15 mouse cellular contexts compared by ENCODE assay signal in the genomic region with DNA sequence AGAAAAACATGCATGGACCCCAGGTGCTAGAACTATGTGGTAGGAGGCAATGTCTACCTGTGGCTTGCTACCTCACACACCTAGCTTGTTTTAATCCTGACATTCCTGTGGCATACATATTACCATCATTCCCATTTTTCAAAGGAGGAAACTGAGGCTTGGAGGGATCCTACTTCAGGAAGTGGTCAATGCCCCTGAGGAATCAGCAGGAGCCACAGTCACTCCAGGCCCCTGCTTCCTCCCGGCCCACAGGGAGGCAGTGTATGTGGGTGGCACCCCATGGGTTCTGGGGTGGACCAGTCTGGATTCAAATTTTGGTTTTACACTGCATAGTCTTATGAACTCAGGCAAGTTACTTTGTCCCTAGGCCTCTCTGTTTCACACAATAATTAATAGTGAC. TPM values are rescaled to one million over a fixed set of nuclear protein-coding genes. Genes with fewer than 3 reads are reported as not detected.
DNase-seq lines count a peak whose midpoint lies in the region; ATAC-seq lines count a peak whose summit lies in the region.
"Had no signal": no experiment of that assay in that cellular context is flagged by ENCODE, and none has a peak within 500 bp of the region (broad histone marks: within the 10 kb centered on the region; RNA-seq: fewer than 3 reads in every experiment).

No protein-coding gene starts in this region.

- H3K9me3 ChIP-seq in heart, embryonic 10.5 days = peaks cover 15% of the 10 kb centered on the region
- peaks cover 10% of the 10 kb centered on the region for H3K9me3 ChIP-seq in kidney, embryonic 14.5 days (ENCODE audit: control insufficient read depth, low read length)
- no peaks in the 10 kb centered on the region for H3K9me3 ChIP-seq in lung, embryonic 15.5 days
- H3K9me3 ChIP-seq: neural tube, embryonic 12.5 days had no signal

- no peak overlapping the region for H3K4me2 ChIP-seq in kidney, embryonic 14.5 days (replicated peaks; ENCODE audit: low read depth, low read length)
- no peak overlapping the region for H3K4me2 ChIP-seq in lung, embryonic 15.5 days
- H3K4me2 ChIP-seq: embryonic facial prominence, embryonic 13.5 days; hindbrain, embryonic 14.5 days; neural tube, embryonic 12.5 days had no signal

- H3K27me3 ChIP-seq in heart, embryonic 10.5 days (ENCODE audit: insufficient read depth, poor library complexity, severe bottlenecking) = no peaks in the 10 kb centered on the region
- H3K27me3 ChIP-seq in kidney, embryonic 14.5 days (ENCODE audit: control insufficient read depth, insufficient read depth, low read length) = no peaks in the 10 kb centered on the region
- no peaks in the 10 kb centered on the region for H3K27me3 ChIP-seq in lung, embryonic 15.5 days
- H3K27me3 ChIP-seq: embryonic facial prominence, embryonic 13.5 days; neural tube, embryonic 12.5 days; Patski had no signal

- H3K27ac ChIP-seq in heart, embryonic 10.5 days = peak overlapping the region; percentile 16; the same call in 1 of the 2 replicates
- peak overlapping the region; percentile 76; the same call in 1 of the 2 replicates for H3K27ac ChIP-seq in kidney, embryonic 14.5 days (ENCODE audit: low read depth, low read length)
- H3K27ac ChIP-seq in lung, embryonic 15.5 days = peak overlapping the region; percentile 83; the same call in 1 of the 2 replicates
- H3K27ac ChIP-seq in brown adipose tissue, adult 24 weeks (replicated peaks; ENCODE audit: low read depth, low read length) = peak overlapping the region; percentile 59
- H3K27ac ChIP-seq: embryonic facial prominence, embryonic 13.5 days; hindbrain, embryonic 14.5 days; liver, embryonic 14.5 days; neural tube, embryonic 12.5 days had no signal

- no peak overlapping the region for H3K4me3 ChIP-seq in heart, embryonic 10.5 days
- H3K4me3 ChIP-seq in kidney, embryonic 14.5 days (ENCODE audit: low read length) = no peak overlapping the region
- H3K4me3 ChIP-seq in lung, embryonic 15.5 days = no peak overlapping the region
- no peak overlapping the region for H3K4me3 ChIP-seq in brown adipose tissue, adult 24 weeks (ENCODE audit: insufficient read depth, low read depth, low read length)
- H3K4me3 ChIP-seq: embryonic facial prominence, embryonic 13.5 days; neural tube, embryonic 12.5 days had no signal

- no peak for ATAC-seq in kidney, embryonic 14.5 days (ENCODE audit: low FRiP score, low TSS enrichment)
- no peak for ATAC-seq in lung, embryonic 15.5 days (ENCODE audit: borderline replicate concordance, extremely low read depth, low FRiP score, low TSS enrichment)
- ATAC-seq: Patski had no signal

- H3K9ac ChIP-seq in kidney, embryonic 14.5 days (ENCODE audit: low read depth, low read length) = no peak overlapping the region
- H3K9ac ChIP-seq in lung, embryonic 15.5 days = no peak overlapping the region
- H3K9ac ChIP-seq: embryonic facial prominence, embryonic 13.5 days; hindbrain, embryonic 14.5 days; liver, embryonic 14.5 days; neural tube, embryonic 12.5 days had no signal

- H3K36me3 ChIP-seq in heart, embryonic 10.5 days = peaks cover 20% of the 10 kb centered on the region
- H3K36me3 ChIP-seq in kidney, embryonic 14.5 days (ENCODE audit: control insufficient read depth, insufficient read depth, low read length) = no peaks in the 10 kb centered on the region
- H3K36me3 ChIP-seq in lung, embryonic 15.5 days = 0 out of 2 replicates have a peak, but pooled peaks cover 2% of the 10 kb centered on the region
- H3K36me3 ChIP-seq: neural tube, embryonic 12.5 days had no signal

- DNase-seq in heart, embryonic 10.5 days (ENCODE audit: low spot score) = no peak
- DNase-seq in heart, postnatal 14 days = no peak
- no peak for DNase-seq in kidney, postnatal 14 days
- DNase-seq in lung, postnatal 36 days = no peak
- DNase-seq in cerebellum, postnatal 10 days = no peak
- DNase-seq: cerebellum, adult 11 months; right cerebral cortex, postnatal 14 days had no signal

- H3K4me1 ChIP-seq in heart, embryonic 10.5 days = peaks cover 16% of the 10 kb centered on the region
- peaks cover 23% of the 10 kb centered on the region for H3K4me1 ChIP-seq in kidney, embryonic 14.5 days (ENCODE audit: control insufficient read depth, insufficient read depth, low read length)
- H3K4me1 ChIP-seq in lung, embryonic 15.5 days = peaks cover 53% of the 10 kb centered on the region
- peaks cover 24% of the 10 kb centered on the region for H3K4me1 ChIP-seq in brown adipose tissue, adult 24 weeks (ENCODE audit: control insufficient read depth, insufficient read depth, insufficient read length, low read length)
- H3K4me1 ChIP-seq: neural tube, embryonic 12.5 days had no signal

- intact Hi-C loops in heart, postnatal 14 days (cut with DNase I) = no loop called here

- 74% methylated on average over 1 of the region's 1 CpGs for WGBS in heart, embryonic 10.5 days
- whole genome bisulfite sequencing in kidney, embryonic 14.5 days = 84% methylated on average over 1 of the region's 1 CpGs
- WGBS in lung, embryonic 15.5 days = 63% methylated on average over 1 of the region's 1 CpGs

RNA-seq across cellular contexts. Expression of a gene that starts 13.2 kb away (rescaled TPM):
- 6.3 and 8.5 TPM in 2 replicates for polyA plus RNA-seq in heart, embryonic 10.5 days (2016; fragmentation: Nextera tagmentation; extraction: Ambion mirVana)
- total RNA-seq in heart, postnatal 14 days (2021) = 10 to 100 TPM in 1 of 2 experiments, 1 to 10 TPM in 1; 9.1 to 10.5 TPM
- 14.7 and 15.5 TPM in 2 replicates for polyA plus RNA-seq in kidney, embryonic 14.5 days (2014; fragmentation: Nextera tagmentation; extraction: Ambion mirVana)
- 22.0 and 22.4 TPM in 2 replicates for polyA plus RNA-seq in lung, embryonic 15.5 days (2015; fragmentation: Nextera tagmentation; extraction: Ambion mirVana)
- 1.5 and 3.1 TPM in 2 replicates for polyA plus RNA-seq in brown adipose tissue, adult 24 weeks (2012; ENCODE audit: insufficient read depth, insufficient read length, missing spikeins)

RNA-seq across cellular contexts. Expression of a gene that starts 58.7 kb away (rescaled TPM):
- 21.7 and 25.4 TPM in 2 replicates for polyA plus RNA-seq in heart, embryonic 10.5 days (2016; fragmentation: Nextera tagmentation; extraction: Ambion mirVana)
- total RNA-seq in heart, postnatal 14 days (2021) = 10 to 100 TPM; 31.9 to 40.9 TPM
- 23.3 and 25.1 TPM in 2 replicates for polyA plus RNA-seq in kidney, embryonic 14.5 days (2014; fragmentation: Nextera tagmentation; extraction: Ambion mirVana)
- 26.8 and 29.3 TPM in 2 replicates for polyA plus RNA-seq in lung, embryonic 15.5 days (2015; fragmentation: Nextera tagmentation; extraction: Ambion mirVana)
- polyA plus RNA-seq in brown adipose tissue, adult 24 weeks (2012; ENCODE audit: insufficient read depth, insufficient read length, missing spikeins) = 16.6 and 19.4 TPM in 2 replicates

Comparison
In these comparisons a context has a peak if more than half of its experiments do, and no peak if none do; other contexts are left out.
1. H3K27ac ChIP-seq: peak in every context shown above with its lines; median percentile 83 in lung, embryonic 15.5 days; 76 in kidney, embryonic 14.5 days; 59 in brown adipose tissue, adult 24 weeks; 16 in heart, embryonic 10.5 days.